Mouse (Mus musculus) midbrain, embryonic 14.5 days (tissue): ENCODE results near the gene Dgkz. TPM values are rescaled to one million over a fixed set of nuclear protein-coding genes. Genes with fewer than 3 reads are reported as not detected.

ENCODE experiments used
- ATAC-seq: fragments of 200-750 bp; cut with Nextera tagmentation; 2 replicates; pipeline ENCODE4 v1.8.0; 2017; ENCODE audit warnings: moderate number of reproducible peaks, moderate library complexity; ENCODE audit not compliant: low FRiP score, low TSS enrichment
- DNase-seq: peaks from one replicate; pipeline ENCODE4 v3.0.0-alpha.2; 2015
- H3K27ac ChIP-seq: fragments of 300-500 bp; sonication (generic); replicated peaks from 2 replicates; pipeline ENCODE4 v1.5.1; 2014; ENCODE audit warnings: mild to moderate bottlenecking, low read depth, low read length, moderate library complexity
- H3K27me3 ChIP-seq: fragments of 300-500 bp; sonication (generic); 2 replicates; pipeline ENCODE4 v1.6.1; 2014; ENCODE audit warnings: low read length, control low read depth, mixed read lengths; ENCODE audit not compliant: control insufficient read depth, insufficient read depth
- H3K36me3 ChIP-seq: fragments of 300-500 bp; sonication (generic); 2 replicates; pipeline ENCODE4 v1.6.1; 2014; ENCODE audit warnings: low read length, control low read depth; ENCODE audit not compliant: control insufficient read depth, insufficient read depth
- H3K4me1 ChIP-seq: fragments of 300-500 bp; sonication (generic); 2 replicates; pipeline ENCODE4 v1.6.1; 2014; ENCODE audit warnings: mild to moderate bottlenecking, antibody characterized with exemption, low read length, control low read depth; ENCODE audit not compliant: control insufficient read depth, insufficient read depth
- H3K4me2 ChIP-seq: fragments of 300-500 bp; sonication (generic); 2 replicates; pipeline ENCODE4 v1.6.1; 2014; ENCODE audit warnings: mild to moderate bottlenecking, low read length, moderate library complexity
- H3K4me3 ChIP-seq: fragments of 300-500 bp; sonication (generic); replicated peaks from 2 replicates; pipeline ENCODE4 v1.5.1; 2014; ENCODE audit warnings: low read depth, low read length
- H3K9ac ChIP-seq: fragments of 300-500 bp; sonication (generic); replicated peaks from 2 replicates; pipeline ENCODE4 v1.6.1; 2014; ENCODE audit warnings: mild to moderate bottlenecking, low read length, moderate library complexity
- H3K9me3 ChIP-seq: fragments of 300-500 bp; sonication (generic); 2 replicates; pipeline ENCODE4 v1.6.1; 2016; ENCODE audit warnings: low read length, control low read depth, mixed read lengths; ENCODE audit not compliant: control insufficient read depth
- WGBS: fragments of 180-500 bp; shearing (Covaris S2); extraction: QIAGEN DNeasy Blood & Tissue Kit; methylation state at CpG from one replicate; pipeline ENCODE4 v1.1.7; 2014; 5-methylcytosine and 5-hydroxymethylcytosine counted together
- polyA plus RNA-seq: library from polyadenylated mRNA; unstranded; fragments of >200 nt; fragmentation: Nextera tagmentation; extraction: Ambion mirVana; gene quantifications from 2 replicates; pipeline ENCODE4 v1.2.1, GENCODE M21; 2014

The Dgkz gene
- polyA plus RNA-seq, 1 experiment from 2014 or later: 32.0 TPM

GRCm38 (mm10) chr2:91936154-91936553 lies 39.5 kb downstream of the Dgkz start:
- 92% methylated on average over 7 of the region's 7 CpGs for WGBS
- DNase-seq (no peak), ATAC-seq (no peak)
- H3K9me3 ChIP-seq: no peaks in the 10 kb centered on the region
- no peak overlapping the region for H3K4me3 ChIP-seq
- peaks cover 58% of the 10 kb centered on the region for H3K36me3 ChIP-seq
- H3K27ac ChIP-seq: no peak overlapping the region
- no peak overlapping the region for H3K4me2 ChIP-seq
- H3K27me3 ChIP-seq: no peaks in the 10 kb centered on the region
- no peak overlapping the region for H3K9ac ChIP-seq
- H3K4me1 ChIP-seq: peaks cover 13% of the 10 kb centered on the region

- 91% methylated on average over 9 of the region's 9 CpGs for WGBS
- H3K4me3 ChIP-seq: no peak overlapping the region
- H3K4me2 ChIP-seq: no peak overlapping the region
- no peaks in the 10 kb centered on the region for H3K9me3 ChIP-seq
- no peak for ATAC-seq
- no peak overlapping the region for H3K27ac ChIP-seq
- no peaks in the 10 kb centered on the region for H3K27me3 ChIP-seq
- DNase-seq: no peak
- H3K9ac ChIP-seq: no peak overlapping the region
- H3K36me3 ChIP-seq: peaks cover 50% of the 10 kb centered on the region
- peaks cover 25% of the 10 kb centered on the region for H3K4me1 ChIP-seq
Observed at GRCm38 (mm10) chr2:91934826-91935525, 40.7 kb downstream of the Dgkz start.

GRCm38 (mm10) chr2:91934016-91934415 lies 41.6 kb downstream of the Dgkz start:
- Histone ChIP-seq H3K4me2 (no peak overlapping the region), H3K9me3 (no peaks in the 10 kb centered on the region), H3K9ac (no peak overlapping the region), H3K4me3 (no peak overlapping the region), H3K4me1 (peaks cover 25% of the 10 kb centered on the region), H3K27ac (no peak overlapping the region), H3K27me3 (no peaks in the 10 kb centered on the region), H3K36me3 (peaks cover 40% of the 10 kb centered on the region)
- DNase-seq (no peak), ATAC-seq (no peak)
- WGBS: 66% methylated on average over 8 of the region's 8 CpGs

- Histone ChIP-seq H3K27me3 (no peaks in the 10 kb centered on the region), H3K4me3 (no peak overlapping the region), H3K36me3 (peaks cover 35% of the 10 kb centered on the region), H3K9me3 (no peaks in the 10 kb centered on the region), H3K9ac (no peak overlapping the region), H3K4me2 (no peak overlapping the region), H3K27ac (no peak overlapping the region), H3K4me1 (peaks cover 25% of the 10 kb centered on the region)
- WGBS: 32% methylated on average over 9 of the region's 9 CpGs
- DNase-seq: no peak
- ATAC-seq: no peak
Observed at GRCm38 (mm10) chr2:91933471-91933870, 42.2 kb downstream of the Dgkz start.

- Histone ChIP-seq H3K9me3 (no peaks in the 10 kb centered on the region), H3K4me3 (no peak overlapping the region), H3K36me3 (peaks cover 29% of the 10 kb centered on the region), H3K4me2 (peak overlapping the region; percentile 74; the same call in 1 of the 2 replicates), H3K27ac (no peak overlapping the region), H3K9ac (no peak overlapping the region), H3K27me3 (no peaks in the 10 kb centered on the region), H3K4me1 (peaks cover 25% of the 10 kb centered on the region)
- ATAC-seq (no peak), DNase-seq (no peak)
- WGBS: 13% methylated on average over 6 of the region's 6 CpGs
Observed at GRCm38 (mm10) chr2:91932737-91933350, 42.8 kb downstream of the Dgkz start.

GRCm38 (mm10) chr2:91932160-91932711 lies 43.4 kb downstream of the Dgkz start, which contains the start of gene Mdk:
Mdk (minus strand) TSS chr2:91932297.
- Histone ChIP-seq H3K4me2 (peak within 1 kb of the TSS; percentile 74), H3K36me3 (peaks cover 24% of the 10 kb centered on the region), H3K9me3 (no peaks in the 10 kb centered on the region), H3K4me3 (peak within 1 kb of the TSS; percentile 52), H3K27me3 (no peaks in the 10 kb centered on the region), H3K27ac (peak within 1 kb of the TSS; percentile 88), H3K4me1 (peaks cover 25% of the 10 kb centered on the region), H3K9ac (peak within 1 kb of the TSS; percentile 72)
- peak; percentile 9; the same call in 1 of the 2 replicates for ATAC-seq
- 2% methylated on average over 16 of the region's 16 CpGs for WGBS
- DNase-seq: peak; percentile 48

GRCm38 (mm10) chr2:91931328-91932159 lies 44.1 kb downstream of the Dgkz start:
- Histone ChIP-seq H3K27ac (peak overlapping the region; percentile 88), H3K4me1 (peaks cover 25% of the 10 kb centered on the region), H3K9ac (peak overlapping the region; percentile 72), H3K4me3 (peak overlapping the region; percentile 52), H3K4me2 (peak overlapping the region; percentile 74), H3K27me3 (no peaks in the 10 kb centered on the region), H3K9me3 (no peaks in the 10 kb centered on the region), H3K36me3 (peaks cover 17% of the 10 kb centered on the region)
- WGBS: under 1% methylated on average over 49 of the region's 50 CpGs
- peak; percentile 73 for ATAC-seq
- DNase-seq: peak; percentile 85

GRCm38 (mm10) chr2:91930761-91931291 lies 44.8 kb downstream of the Dgkz start:
- Histone ChIP-seq H3K4me1 (peaks cover 25% of the 10 kb centered on the region), H3K4me3 (peak overlapping the region; percentile 52), H3K36me3 (peaks cover 10% of the 10 kb centered on the region), H3K27ac (peak overlapping the region; percentile 88), H3K27me3 (no peaks in the 10 kb centered on the region), H3K9me3 (no peaks in the 10 kb centered on the region), H3K9ac (peak overlapping the region; percentile 72), H3K4me2 (peak overlapping the region; percentile 74)
- no peak for ATAC-seq
- DNase-seq: peak; percentile 42
- 2% methylated on average over 23 of the region's 23 CpGs for WGBS
